Comparison of ENCODE assay signal across 1 mouse cellular context in genomic region chr3:88068386-88068785, GRCm38 (mm10).
TF ChIP-seq lines count a peak whose summit lies in the region.

No protein-coding gene starts in this region.

TF ChIP-seq in MEL, 35 proteins besides CTCF, POLR2A, EP300 and RAD21 (continued from another document):
- TF ChIP-seq SMC3 (IDR thresholded peaks at IDR 0.05; ENCODE audit: low read depth, low read length) (no peak), MAFK (IDR thresholded peaks at IDR 0.05; ENCODE audit: borderline replicate concordance, low read depth, low read length) (no peak), ETS1 (IDR thresholded peaks at IDR 0.05; ENCODE audit: low read depth, low read length) (no peak)
